Mouse (Mus musculus) neural tube, embryonic 12.5 days (tissue): Measurements from ENCODE around the gene Gng12. TPM values are rescaled to one million over a fixed set of nuclear protein-coding genes. Genes with fewer than 3 reads are reported as not detected.

Experiments
- ATAC-seq: fragments of 200-750 bp; cut with Nextera tagmentation; 2 replicates; pipeline ENCODE4 v1.8.0; 2017; ENCODE audit warnings: low read depth, mild to moderate bottlenecking, moderate TSS enrichment, moderate library complexity; ENCODE audit not compliant: low FRiP score
- H3K27ac ChIP-seq: fragments of 300-500 bp; sonication (generic); 2 replicates; pipeline ENCODE4 v1.5.1; 2016
- H3K27me3 ChIP-seq: fragments of 300-500 bp; sonication (generic); replicated peaks from 2 replicates; pipeline ENCODE4 v1.6.1; 2016; ENCODE audit warnings: mild to moderate bottlenecking
- H3K36me3 ChIP-seq: fragments of 300-500 bp; sonication (generic); 2 replicates; pipeline ENCODE4 v1.6.1; 2016; ENCODE audit warnings: mild to moderate bottlenecking
- H3K4me1 ChIP-seq: fragments of 300-500 bp; sonication (generic); 2 replicates; pipeline ENCODE4 v1.6.1; 2016
- H3K4me2 ChIP-seq: fragments of 300-500 bp; sonication (generic); replicated peaks from 2 replicates; pipeline ENCODE4 v1.6.1; 2016; ENCODE audit warnings: mild to moderate bottlenecking
- H3K4me3 ChIP-seq: fragments of 300-500 bp; sonication (generic); 2 replicates; pipeline ENCODE4 v1.5.1; 2016
- H3K9ac ChIP-seq: fragments of 300-500 bp; sonication (generic); 2 replicates; pipeline ENCODE4 v1.6.1; 2016; ENCODE audit warnings: mild to moderate bottlenecking
- H3K9me3 ChIP-seq: fragments of 300-500 bp; sonication (generic); 2 replicates; pipeline ENCODE4 v1.6.1; 2016; ENCODE audit warnings: mild to moderate bottlenecking
- WGBS: fragments of 180-500 bp; shearing (Covaris S2); methylation state at CpG from one replicate; pipeline ENCODE4 v1.1.7; 2016; 5-methylcytosine and 5-hydroxymethylcytosine counted together
- polyA plus RNA-seq: library from polyadenylated mRNA; unstranded; fragments of >200 nt; fragmentation: Nextera tagmentation; extraction: Ambion mirVana; gene quantifications from 2 replicates; pipeline ENCODE4 v1.2.1, GENCODE M21; 2016

Gng12 gene
- polyA plus RNA-seq, 1 experiment from 2014 or later = 41.8 TPM

DNA sequence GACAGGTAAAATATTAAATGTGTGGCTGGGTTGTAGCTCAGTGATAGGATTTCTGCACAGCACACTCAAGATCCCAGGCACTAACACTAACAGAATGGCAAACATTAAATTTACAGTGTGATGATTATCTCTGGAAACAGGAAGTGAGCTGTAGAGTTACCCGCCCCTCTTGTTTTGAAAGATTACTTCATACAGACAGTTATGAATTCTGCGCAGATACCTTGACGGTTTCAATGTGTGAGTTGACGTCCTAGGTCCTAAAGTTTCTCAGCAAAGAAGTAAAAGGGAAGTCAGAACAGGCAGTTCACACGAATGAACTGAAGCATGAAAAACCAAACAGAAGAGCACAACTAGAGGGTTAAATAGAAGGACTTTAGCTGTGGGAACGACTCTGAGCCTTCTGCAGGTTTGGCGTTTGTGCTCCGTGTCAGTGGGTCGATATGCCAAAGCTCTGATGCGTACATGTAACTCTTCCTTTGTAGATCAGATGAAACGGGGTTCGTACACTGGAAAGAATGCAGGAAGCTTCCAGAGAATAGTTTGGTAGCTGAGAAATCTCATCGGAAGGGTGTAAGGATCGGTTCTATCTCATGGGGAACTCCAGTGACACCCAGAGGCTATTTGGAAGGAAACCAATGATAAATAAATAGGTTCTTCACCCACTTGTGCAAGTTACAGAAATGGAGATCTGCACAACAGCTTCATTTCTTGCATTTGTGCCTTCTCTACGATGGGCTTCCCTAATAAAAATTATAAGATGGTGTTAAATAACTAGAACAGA, 160.1 kb downstream of the Gng12 start:
- H3K4me3 ChIP-seq = no peak overlapping the region
- 84% methylated on average over 15 of the region's 15 CpGs for WGBS
- H3K9ac ChIP-seq = no peak overlapping the region
- H3K9me3 ChIP-seq = no peaks in the 10 kb centered on the region
- no peaks in the 10 kb centered on the region for H3K27me3 ChIP-seq
- H3K27ac ChIP-seq = no peak overlapping the region
- H3K4me2 ChIP-seq = no peak overlapping the region
- H3K36me3 ChIP-seq = no peaks in the 10 kb centered on the region
- H3K4me1 ChIP-seq = no peaks in the 10 kb centered on the region
- no peak for ATAC-seq

DNA sequence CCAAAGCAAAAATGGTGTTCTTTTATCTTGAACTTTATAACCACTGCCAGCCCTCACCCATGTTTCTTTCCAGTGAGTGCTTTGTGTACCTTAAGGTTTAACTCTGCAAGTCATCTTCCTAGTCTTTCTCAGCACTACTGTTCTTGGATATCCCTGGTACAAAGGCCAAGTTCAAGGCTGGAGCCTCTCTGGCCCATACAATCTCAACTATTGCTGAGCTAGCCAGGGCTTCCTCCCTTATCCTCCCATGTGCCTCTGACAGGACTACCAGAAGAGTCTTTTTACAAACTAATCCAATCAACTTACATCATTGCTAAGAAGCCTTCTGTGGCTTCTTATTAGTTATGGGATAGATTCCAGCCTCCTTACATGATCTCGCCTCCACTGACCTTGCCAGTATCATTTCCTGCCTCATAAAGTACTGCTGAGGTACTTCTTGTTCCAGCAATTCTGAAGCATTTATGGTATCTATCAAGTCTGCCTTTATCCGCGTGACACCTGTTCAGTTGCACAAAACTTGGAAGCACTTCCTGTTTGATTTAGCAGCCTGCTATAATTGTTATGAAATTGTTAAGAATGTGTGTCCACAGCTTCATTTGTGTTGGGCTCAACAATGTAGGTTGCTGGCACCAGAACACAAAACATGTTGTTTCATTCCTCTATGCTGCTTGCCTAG, 160.8 kb downstream of the Gng12 start:
- ATAC-seq = no peak
- no peak overlapping the region for H3K9ac ChIP-seq
- 75% methylated on average over 3 of the region's 3 CpGs for WGBS

DNA sequence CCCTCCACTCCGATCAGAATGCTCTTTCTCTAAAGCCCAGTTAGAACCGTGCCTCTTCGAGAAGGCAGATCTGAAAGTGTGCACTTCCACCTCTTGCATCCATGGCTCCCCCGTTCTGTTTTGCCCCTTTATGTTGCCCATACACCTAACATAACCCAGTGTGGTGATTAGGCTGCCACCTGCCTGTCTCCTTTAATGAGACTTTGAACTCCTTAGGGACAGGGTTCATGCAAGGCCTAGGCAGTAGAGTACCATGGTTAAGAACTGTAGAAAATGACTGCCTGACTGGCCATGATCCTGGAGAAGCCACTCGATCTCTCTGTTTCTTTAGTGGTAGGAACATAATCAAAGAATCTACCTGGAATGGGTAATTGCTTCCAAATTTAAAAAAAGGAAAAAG, 161.4 kb downstream of the Gng12 start:
- no peak overlapping the region for H3K4me3 ChIP-seq
- H3K27me3 ChIP-seq = no peaks in the 10 kb centered on the region
- H3K36me3 ChIP-seq = no peaks in the 10 kb centered on the region
- H3K9ac ChIP-seq = no peak overlapping the region
- H3K9me3 ChIP-seq = no peaks in the 10 kb centered on the region
- H3K4me1 ChIP-seq = no peaks in the 10 kb centered on the region
- WGBS = 89% methylated on average over 5 of the region's 5 CpGs
- H3K27ac ChIP-seq = no peak overlapping the region
- ATAC-seq = no peak
- no peak overlapping the region for H3K4me2 ChIP-seq

More for the DNA sequence above, 160.8 kb downstream of the Gng12 start:
- no peak overlapping the region for H3K27ac ChIP-seq
- H3K9me3 ChIP-seq = no peaks in the 10 kb centered on the region
- H3K4me3 ChIP-seq = no peak overlapping the region
- H3K27me3 ChIP-seq = no peaks in the 10 kb centered on the region
- no peaks in the 10 kb centered on the region for H3K4me1 ChIP-seq
- H3K36me3 ChIP-seq = no peaks in the 10 kb centered on the region
- H3K4me2 ChIP-seq = no peak overlapping the region

DNA sequence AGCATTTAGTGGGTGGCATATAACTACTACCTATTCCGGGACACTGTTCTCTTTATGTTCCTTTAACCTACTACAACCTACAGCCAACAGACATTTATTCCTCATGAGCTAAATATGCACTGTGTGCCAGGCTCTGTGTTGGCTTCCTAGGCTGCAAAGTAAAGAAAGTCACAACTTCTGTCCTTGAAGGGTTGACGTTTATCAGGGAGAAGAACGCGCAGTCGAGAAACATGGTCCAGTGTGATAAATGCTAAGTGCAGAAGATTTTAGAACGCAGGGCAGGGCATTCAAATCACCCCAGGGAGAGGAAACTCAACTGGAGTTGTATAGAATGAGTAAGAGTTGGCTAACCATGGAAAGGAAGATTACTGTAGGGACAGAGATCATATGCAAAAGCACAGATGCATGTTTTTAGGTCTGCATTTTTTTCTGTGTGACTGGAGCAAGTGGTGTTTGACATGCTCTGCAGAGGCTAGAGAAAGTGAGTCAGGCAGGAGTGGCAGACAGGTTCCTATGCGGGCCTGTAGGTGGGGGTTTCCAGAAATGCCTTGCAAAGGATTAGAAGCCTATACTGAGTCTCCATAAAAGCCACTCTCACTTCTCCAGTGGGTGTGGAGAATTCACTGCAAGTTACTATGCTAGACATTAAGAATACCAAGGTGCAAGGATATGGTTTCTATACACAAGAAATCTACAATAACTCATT, 161.9 kb downstream of the Gng12 start:
- WGBS = 94% methylated on average over 7 of the region's 7 CpGs
- Histone ChIP-seq H3K4me2 (no peak overlapping the region), H3K9me3 (no peaks in the 10 kb centered on the region), H3K27ac (no peak overlapping the region), H3K27me3 (no peaks in the 10 kb centered on the region), H3K4me1 (no peaks in the 10 kb centered on the region), H3K36me3 (no peaks in the 10 kb centered on the region), H3K9ac (no peak overlapping the region), H3K4me3 (no peak overlapping the region)
- ATAC-seq = no peak

DNA sequence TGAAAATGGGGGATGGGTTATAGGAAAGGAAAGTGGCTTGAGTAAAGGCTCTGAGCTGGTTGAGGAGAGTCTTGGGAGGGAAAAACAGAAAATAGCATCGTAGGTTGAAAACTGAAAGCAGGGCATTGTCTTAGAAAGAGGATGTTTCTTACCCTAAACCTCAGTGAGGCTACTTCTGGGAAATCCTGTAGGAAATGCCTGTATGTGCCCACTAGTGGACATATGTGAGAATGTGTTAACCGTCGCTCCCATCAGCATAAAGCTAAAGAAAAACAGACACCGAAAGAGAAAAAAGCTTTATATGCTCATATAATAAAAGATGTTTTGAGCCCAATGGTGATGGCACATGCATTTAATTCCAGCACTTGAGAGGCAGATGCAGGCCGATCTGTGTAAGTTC, 163.9 kb downstream of the Gng12 start:
- H3K4me2 ChIP-seq = no peak overlapping the region
- WGBS = 89% methylated on average over 5 of the region's 5 CpGs
- no peak overlapping the region for H3K9ac ChIP-seq
- no peaks in the 10 kb centered on the region for H3K4me1 ChIP-seq
- ATAC-seq = no peak
- H3K36me3 ChIP-seq = no peaks in the 10 kb centered on the region
- H3K27me3 ChIP-seq = no peaks in the 10 kb centered on the region
- no peak overlapping the region for H3K27ac ChIP-seq
- no peak overlapping the region for H3K4me3 ChIP-seq
- no peaks in the 10 kb centered on the region for H3K9me3 ChIP-seq

DNA sequence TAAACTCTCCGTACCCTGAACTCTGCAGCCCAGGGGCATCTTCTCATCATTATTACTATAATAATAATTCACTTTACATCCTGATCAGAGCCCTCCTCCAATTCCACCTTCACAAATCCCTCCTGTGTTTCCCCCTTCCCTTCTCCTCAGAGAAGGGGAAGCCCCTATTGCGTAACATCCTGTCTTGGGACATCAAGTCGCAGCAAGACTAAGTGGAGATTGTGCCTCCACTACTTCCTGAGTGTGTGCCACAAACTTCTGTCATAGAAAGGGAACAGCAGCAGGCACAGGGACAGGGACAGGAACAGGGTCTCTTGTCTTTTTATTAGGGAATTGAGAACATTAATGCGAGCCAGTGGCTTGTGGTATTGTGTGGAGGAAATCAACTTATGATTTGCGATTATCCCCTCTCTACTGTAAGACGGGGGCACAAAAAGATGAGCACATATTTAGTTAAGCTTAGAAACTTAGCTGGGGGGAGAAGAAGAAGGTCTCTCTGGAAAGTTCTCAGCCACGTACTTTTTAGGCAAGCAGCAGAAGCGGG, 173.1 kb downstream of the Gng12 start:
- no peak overlapping the region for H3K4me3 ChIP-seq
- H3K27ac ChIP-seq = no peak overlapping the region
- H3K4me1 ChIP-seq = no peaks in the 10 kb centered on the region
- ATAC-seq = no peak
- H3K36me3 ChIP-seq = no peaks in the 10 kb centered on the region
- no peaks in the 10 kb centered on the region for H3K27me3 ChIP-seq
- H3K9ac ChIP-seq = no peak overlapping the region
- H3K9me3 ChIP-seq = no peaks in the 10 kb centered on the region
- WGBS = 87% methylated on average over 8 of the region's 8 CpGs
- no peak overlapping the region for H3K4me2 ChIP-seq

DNA sequence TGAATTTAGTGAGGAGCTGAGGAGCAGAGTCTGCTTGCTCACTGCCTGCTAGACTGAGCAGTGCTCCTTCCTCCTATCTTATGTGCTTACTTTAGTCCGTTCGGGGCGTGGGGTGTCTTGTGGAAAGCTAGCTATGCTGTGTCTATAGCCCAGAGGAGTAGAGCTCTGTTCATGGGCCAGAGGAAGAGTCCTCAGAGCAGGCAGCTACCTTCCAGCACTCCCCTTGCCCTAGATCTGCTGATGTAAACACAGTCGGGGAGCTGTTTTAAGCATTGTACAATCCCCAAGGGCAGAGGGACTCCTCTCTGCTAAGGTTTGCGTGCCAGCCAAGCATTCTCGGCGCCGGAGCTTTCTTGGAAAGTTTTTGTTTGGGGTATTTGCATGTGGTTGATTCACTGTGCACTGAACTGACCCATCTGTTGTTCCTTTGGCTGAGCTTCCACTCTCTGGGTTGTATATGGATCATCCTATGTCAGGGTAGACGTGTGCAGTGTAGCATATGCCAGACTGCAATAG, 173.7 kb downstream of the Gng12 start:
- Histone ChIP-seq H3K27ac (no peak overlapping the region), H3K9me3 (no peaks in the 10 kb centered on the region), H3K4me3 (no peak overlapping the region), H3K4me1 (no peaks in the 10 kb centered on the region), H3K4me2 (no peak overlapping the region), H3K27me3 (no peaks in the 10 kb centered on the region), H3K36me3 (no peaks in the 10 kb centered on the region), H3K9ac (no peak overlapping the region)
- ATAC-seq = no peak
- WGBS = 70% methylated on average over 9 of the region's 9 CpGs

Other genes starting within 250 kb of the Gng12 start
- gene Vmn1r35, start 210.5 kb upstream of the Gng12 start, polyA plus RNA-seq = not detected in 2 replicates
- not detected in 2 replicates for gene Vmn1r36, start 177.2 kb upstream of the Gng12 start, polyA plus RNA-seq
- not detected in 2 replicates for gene Vmn1r37, start 167.0 kb upstream of the Gng12 start, polyA plus RNA-seq
- gene Vmn1r38, start 113.8 kb upstream of the Gng12 start, polyA plus RNA-seq = not detected in 2 replicates
- gene Vmn1r39, start 85.8 kb upstream of the Gng12 start, polyA plus RNA-seq = not detected in 2 replicates
- 35.3 and 35.6 TPM in 2 replicates for gene Gadd45a, start 141.1 kb downstream of the Gng12 start, polyA plus RNA-seq